Mouse (Mus musculus) erythroblast, embryonic 14.5 days (primary cell): ENCODE data around the gene Afdn.

Source experiments
- GATA1 ChIP-seq: IDR thresholded peaks from 2 replicates; pipeline ENCODE4 v1.6.1; 2012; ENCODE audit warnings: low read length, inconsistent platforms, mixed read lengths
- TAL1 ChIP-seq: IDR thresholded peaks from 3 replicates; pipeline ENCODE4 v1.6.1; 2012; ENCODE audit warnings: low read length, inconsistent platforms, mixed read lengths

DNA sequence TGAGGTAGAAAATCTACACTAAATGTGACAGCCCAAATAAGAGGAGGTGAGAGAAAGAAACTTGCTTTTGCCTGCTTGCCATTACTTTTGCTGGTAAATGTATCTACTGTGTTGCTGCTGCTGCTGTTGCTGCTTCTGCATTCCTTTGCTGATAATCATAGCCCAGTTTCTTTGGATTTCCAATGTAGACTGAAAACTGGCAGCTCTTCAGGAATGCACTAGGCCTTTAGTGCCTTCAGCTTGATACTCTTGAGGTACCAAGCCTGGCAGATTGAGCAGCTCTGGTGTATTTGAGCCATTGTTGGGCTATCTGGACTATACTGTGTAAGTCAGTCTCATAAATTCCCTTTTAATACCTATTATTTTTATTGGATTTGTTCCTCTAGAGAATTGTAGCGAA is 18.5 kb downstream of the Afdn start:
- no peak for TF ChIP-seq GATA1
- TF ChIP-seq TAL1, result no peak
